Mouse (Mus musculus) cerebellum, postnatal 4 days (tissue): ENCODE results near the gene Fnip1.
A peak's percentile ranks its signal among the peaks of the same experiment; 100 is the strongest.

Experiments used
- DNase-seq, 2 experiments: peaks; one replicate each; pipeline ENCODE4 v3.0.0; 2022; ENCODE audit warnings: low spot score in 2 of 2, mixed read lengths in 1 of 2

Fnip1 gene

GRCm38 (mm10) chr11:54458168-54458567, 20.2 kb downstream of the Fnip1 start:
- no peak for DNase-seq

DNA sequence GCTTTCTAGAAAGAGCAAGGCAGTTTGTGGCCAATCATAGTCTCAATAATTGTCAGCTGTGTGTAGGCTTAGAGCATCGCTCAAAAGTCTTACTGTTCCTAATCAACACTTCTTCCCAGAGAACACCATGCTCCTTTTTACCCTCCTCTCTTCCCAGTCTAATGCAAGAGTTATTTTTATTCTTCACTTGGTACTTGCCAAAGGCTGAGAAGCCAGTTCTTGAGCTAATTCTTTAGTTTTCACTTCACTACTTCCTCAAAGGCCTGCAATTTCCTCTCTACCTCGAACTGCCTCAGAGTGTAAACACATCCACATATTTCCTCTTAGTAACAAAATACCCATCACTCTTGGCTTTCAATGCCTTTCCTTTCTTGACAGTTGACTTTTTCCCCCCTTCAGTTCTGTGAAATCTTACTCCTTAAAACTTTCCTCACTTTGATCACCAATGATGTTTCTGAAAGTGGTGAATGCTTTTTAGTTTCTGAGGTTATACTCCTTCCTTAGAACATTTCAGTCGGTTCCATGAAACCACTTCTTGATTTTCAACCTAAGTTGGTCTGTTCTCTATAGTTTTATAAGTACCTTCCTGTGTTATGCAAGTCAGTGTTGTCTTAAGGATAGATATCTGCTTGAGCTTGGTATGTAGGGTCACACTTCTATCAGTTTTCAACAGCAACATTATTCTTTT, 26.7 kb downstream of the Fnip1 start:
- DNase-seq, result no peak

GRCm38 (mm10) chr11:54472231-54472630, 34.2 kb downstream of the Fnip1 start:
- DNase-seq, result no peak

DNA sequence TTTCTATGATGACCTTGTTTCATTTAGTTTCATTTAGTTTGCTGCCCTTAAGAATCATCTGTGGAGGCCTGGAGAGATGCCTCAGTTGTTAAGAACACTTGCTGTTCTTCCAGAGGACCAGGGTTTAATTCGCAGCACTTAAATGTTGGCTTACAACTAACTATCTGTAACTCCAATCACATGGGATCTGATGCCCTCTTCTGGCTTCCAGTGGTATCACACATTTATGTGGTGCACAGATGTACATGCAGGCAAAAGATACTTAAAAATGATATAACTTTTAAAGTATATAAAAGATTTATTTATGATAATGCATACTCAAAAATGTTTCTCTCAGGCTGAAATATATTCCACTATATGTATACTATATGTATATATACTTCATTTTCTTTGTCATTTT, 40.4 kb downstream of the Fnip1 start:
- DNase-seq, result peak in 1 of 2 experiments; percentile 2

DNA sequence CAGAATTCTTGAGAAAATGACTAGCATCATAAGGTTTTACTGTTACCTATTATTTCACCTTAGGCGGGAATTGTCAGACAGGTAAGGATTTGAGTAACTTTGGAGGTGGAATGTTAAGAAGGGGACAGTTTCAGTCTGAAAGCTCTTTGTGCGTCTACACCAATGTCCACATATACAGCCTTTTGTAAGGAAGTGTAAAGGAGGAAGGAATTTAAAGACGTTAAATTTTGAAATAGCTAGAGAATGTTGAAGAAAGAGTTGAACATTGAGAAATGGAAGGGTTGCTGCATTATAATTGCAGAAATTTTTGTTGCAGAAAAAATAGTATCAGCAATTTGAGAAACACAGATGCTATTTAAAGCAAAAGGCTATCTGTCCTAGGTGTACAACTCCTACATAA, 48.0 kb downstream of the Fnip1 start:
- DNase-seq, result no peak

- DNase-seq, result no peak
Measured at GRCm38 (mm10) chr11:54491946-54492558, 54.1 kb downstream of the Fnip1 start.

- no peak for DNase-seq
Measured at GRCm38 (mm10) chr11:54492559-54492958, 54.6 kb downstream of the Fnip1 start.

DNA sequence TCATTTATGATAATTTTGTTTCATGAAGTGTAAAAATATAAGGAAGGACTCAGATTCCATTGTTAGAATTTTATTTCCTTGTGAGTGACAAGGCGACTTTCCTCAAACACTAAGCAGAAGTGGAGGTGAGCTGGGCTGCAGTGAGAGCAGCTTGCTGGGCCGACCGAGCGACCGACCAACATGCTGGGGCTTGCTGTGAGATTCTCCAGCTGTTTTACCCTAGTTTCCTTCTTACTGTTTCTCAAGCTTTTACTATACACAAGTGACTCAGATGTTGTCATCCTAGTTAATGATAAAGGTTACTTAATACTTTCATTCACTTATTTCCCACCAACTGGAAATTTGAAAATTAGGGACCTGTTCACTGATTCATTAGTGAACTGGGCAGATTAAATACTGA, 61.8 kb downstream of the Fnip1 start:
- DNase-seq, result no peak

DNA sequence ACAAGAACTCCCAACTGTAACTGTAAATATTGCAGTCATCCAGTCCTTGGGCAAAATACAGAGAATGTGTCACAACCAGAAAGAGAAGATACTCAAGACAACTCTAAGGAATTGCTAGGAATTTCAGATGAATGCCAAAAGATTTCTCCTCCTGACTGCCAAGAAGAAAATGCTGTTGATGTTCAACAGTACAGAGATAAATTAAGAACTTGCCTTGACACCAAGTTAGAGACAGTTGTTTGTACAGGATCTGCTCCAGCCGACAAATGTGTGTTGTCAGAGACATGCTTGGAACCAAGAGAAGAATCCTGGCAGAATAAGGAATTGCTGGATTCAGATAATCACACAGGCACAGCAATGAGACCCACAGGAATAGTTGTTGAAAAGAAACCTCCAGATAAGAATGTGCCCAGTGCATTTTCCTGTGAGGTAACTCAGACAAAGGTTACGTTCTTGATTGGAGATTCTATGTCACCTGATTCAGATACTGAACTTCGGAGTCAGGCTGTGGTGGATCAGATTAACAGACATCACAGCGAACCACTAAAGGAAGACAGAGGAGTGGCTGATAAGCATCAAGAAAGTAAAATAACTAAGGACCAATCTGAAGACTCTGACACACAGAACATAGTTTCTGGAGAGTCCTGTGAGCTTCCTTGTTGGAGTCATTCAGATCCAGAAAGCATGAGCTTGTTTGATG, 64.7 kb downstream of the Fnip1 start:
- DNase-seq, result no peak

DNA sequence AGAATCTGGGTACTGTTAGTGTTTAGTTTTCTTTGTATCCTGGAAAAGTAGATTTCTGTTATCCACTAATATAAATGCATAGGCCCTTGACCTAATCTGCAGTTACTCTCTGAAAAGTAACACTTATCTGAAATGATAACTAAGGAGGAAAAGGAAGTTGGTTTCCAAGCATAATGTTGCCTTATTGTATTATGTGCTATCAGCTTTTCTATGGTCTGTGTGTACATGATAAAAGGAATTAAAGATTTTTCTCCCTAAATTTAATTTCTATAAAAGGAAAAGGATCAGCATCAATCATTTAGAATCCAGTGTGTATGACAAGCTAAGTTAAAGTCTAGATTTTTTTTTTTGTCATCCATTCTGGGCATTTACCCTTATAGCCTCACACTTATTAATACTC, 75.6 kb downstream of the Fnip1 start:
- no peak for DNase-seq

- no peak for DNase-seq
Measured at GRCm38 (mm10) chr11:54521927-54522528, 84.0 kb downstream of the Fnip1 start.

DNA sequence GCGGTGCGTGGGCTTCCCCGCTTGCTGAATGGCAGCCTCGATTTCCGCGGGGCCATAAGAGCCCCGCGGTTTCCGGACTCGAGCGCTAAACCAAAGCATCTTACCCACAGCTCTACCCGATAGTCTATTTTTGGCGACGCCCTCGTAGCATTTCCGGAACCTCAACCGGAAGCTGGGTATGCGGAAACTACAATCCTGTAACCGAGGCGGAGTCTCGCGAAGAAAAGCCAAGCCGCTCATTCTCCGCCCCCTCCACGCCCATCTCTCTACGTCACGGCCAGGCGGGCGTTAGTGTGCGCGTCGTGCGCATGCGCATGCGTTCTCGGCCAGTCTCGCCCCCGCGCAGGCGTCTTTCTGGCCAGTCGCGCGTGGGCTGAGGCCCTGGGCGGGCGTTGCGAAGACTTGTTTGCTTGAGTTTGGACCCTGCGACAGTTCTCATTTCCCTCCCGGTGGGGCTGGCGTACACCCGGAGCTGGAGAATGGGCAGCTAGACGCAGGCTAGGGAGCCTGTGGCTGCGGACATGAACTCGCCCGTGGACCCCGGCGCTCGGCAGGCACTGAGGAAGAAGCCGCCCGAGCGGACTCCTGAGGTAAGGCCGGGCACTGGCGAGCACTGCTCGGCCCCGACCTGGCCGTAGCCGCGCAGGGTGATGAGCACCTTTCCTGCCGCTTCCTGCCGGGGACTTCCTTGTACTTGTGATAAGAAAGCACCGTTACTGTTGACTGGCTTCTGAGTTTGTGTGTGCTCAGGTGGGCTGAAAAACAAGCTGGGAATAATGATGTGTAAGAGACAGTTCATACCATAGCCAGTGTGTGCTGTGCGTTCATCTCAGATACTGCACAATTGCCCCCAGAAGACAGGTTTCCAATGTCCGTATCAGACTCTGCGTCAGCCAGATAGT, 84.8 kb downstream of the Fnip1 start, which contains the start of gene Rapgef6:
Gene Rapgef6 (plus strand): TSS at position 319 of the 902 bp plus-strand sequence.
- DNase-seq, result peak; percentile 97 to 98

- DNase-seq, result no peak
Measured at GRCm38 (mm10) chr11:54523431-54524001, 85.5 kb downstream of the Fnip1 start.

GRCm38 (mm10) chr11:54528002-54528401, 90.0 kb downstream of the Fnip1 start:
- DNase-seq, result no peak

- DNase-seq, result peak in 1 of 2 experiments; percentile 31
Measured at GRCm38 (mm10) chr11:54530391-54530790, 92.4 kb downstream of the Fnip1 start.

DNA sequence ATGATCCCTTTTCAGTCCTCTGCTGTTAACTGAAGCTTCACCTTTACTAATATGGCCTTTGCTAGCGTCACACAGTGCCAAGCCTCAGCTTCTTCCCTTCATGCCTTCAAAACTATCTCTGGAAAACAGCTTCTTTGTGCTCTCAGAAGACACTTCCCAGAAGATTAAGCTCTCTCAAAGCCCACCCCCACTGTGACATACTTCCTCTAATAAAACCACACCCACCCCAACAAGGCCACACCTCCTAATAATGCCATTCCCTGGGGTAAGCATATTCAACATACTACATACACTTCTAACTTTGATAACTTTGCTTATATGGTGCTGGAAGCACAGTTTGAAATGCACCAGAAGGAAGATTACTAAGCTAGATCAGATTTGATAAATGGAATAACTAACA, 92.9 kb downstream of the Fnip1 start:
- no peak for DNase-seq

DNA sequence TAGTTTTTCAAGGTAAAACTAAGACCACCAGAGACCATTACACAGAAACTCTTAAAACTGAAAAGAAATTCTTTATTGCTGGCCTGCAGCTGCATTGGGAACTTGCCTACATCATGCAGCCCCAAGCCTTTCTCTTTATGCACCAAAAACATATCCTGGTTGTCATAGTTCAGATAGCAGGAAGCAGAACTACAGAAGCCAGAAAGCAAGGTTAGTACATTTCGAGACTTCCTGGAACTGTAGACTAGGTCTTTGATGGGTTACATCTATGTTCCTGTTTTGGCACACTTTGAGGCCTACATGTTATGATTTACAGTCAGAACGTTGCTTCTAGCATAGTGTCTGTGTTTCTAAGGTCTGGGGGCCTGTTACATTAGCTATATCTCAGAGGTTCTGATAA, 95.8 kb downstream of the Fnip1 start:
- no peak for DNase-seq

- DNase-seq, result peak; percentile 68 to 70
Measured at GRCm38 (mm10) chr11:54534871-54535270, 96.9 kb downstream of the Fnip1 start.

DNA sequence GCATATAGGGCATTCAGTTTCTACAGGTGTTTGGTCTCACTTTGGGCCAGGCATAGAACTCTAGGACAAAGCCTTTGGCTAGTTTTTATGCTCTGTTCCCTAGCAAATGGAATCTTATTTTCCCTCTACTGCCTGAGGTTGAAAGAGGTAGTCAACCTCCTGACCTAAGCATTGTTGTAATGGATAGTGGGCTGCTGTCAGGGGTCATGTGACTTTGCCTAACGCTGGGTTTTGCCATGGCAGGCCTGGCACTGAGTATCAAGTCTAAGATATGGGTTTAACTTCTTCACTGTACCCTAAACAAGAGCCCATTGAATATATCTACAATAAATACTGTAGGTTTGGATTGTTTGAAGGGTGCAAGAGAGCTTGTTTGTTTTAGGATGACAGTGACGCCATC, 101.0 kb downstream of the Fnip1 start:
- DNase-seq, result no peak

GRCm38 (mm10) chr11:54539486-54539885, 101.5 kb downstream of the Fnip1 start:
- no peak for DNase-seq

- no peak for DNase-seq
Measured at GRCm38 (mm10) chr11:54540328-54540727, 102.3 kb downstream of the Fnip1 start.
